8 mouse cellular contexts compared by ENCODE assay signal in the genomic region with DNA sequence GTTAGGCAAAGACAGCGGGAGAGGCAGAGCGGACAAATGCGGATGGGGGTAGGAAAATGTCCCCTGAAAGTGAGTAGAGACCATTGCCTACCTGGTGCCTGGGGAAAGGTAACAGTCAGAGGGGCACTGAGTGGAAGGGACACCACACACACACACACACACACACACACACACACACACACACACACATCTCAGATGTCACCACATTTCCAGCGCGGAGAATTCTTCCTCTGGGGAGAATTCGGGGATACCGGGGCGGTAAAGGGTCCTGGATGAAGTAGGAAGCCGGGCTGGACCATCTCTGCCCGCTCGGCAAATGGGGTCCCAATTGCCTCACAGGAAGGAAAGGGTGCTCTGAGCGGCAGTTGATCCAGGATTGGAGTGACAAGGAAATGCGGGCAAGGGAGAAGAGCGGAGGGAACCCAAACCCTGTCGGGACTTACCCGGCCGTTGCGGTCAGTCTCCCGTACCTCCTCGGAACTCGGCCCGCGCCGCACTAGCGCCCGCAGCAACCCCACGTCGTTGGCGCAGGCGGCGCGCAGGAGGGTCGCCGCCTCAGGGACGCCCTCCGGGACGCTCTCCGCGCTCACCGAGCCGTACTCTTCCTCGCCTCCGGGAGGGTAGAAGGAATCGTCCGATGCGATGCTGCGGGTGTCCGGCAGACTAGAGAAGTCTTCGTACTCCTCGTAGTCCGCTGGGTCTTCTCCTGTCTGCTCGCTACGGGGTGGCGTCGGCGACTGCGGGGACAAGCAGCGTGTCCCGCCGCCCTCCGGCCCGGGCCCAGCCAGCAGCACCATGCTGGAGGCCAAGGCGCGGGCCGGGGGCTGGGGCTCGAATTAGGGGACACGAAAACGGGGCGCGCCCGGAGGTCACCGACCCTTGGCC. TPM values are rescaled to one million over a fixed set of nuclear protein-coding genes. Genes with fewer than 3 reads are reported as not detected.
DNase-seq lines count a peak whose midpoint lies in the region; ATAC-seq and TF ChIP-seq lines count a peak whose summit lies in the region.

No protein-coding gene starts in this region.

- H3K36me3 ChIP-seq in spleen, adult 2 months (ENCODE audit: control insufficient read depth, insufficient read depth, low read length): no peaks in the 10 kb centered on the region
- no peaks in the 10 kb centered on the region for H3K36me3 ChIP-seq in embryonic facial prominence, embryonic 12.5 days
- no peaks in the 10 kb centered on the region for H3K36me3 ChIP-seq in hindbrain, embryonic 13.5 days
- H3K36me3 ChIP-seq in lung, postnatal 0 days (ENCODE audit: insufficient read depth, low read length): no peaks in the 10 kb centered on the region
- no peaks in the 10 kb centered on the region for H3K36me3 ChIP-seq in stomach, embryonic 15.5 days

- no peak overlapping the region for H3K27ac ChIP-seq in spleen, adult 2 months (ENCODE audit: insufficient read depth, low read length)
- H3K27ac ChIP-seq in embryonic facial prominence, embryonic 12.5 days: no peak overlapping the region
- H3K27ac ChIP-seq in hindbrain, embryonic 13.5 days: no peak overlapping the region
- H3K27ac ChIP-seq in lung, postnatal 0 days (ENCODE audit: low read length): peak overlapping the region; percentile 72; the same call in 1 of the 2 replicates
- no peak overlapping the region for H3K27ac ChIP-seq in stomach, embryonic 15.5 days

- peak overlapping the region; percentile 60 for H3K4me3 ChIP-seq in spleen, adult 2 months (ENCODE audit: extremely low read depth, insufficient read depth, insufficient read length)
- peak overlapping the region; percentile 54 for H3K4me3 ChIP-seq in embryonic facial prominence, embryonic 12.5 days
- H3K4me3 ChIP-seq in hindbrain, embryonic 13.5 days: peak overlapping the region; percentile 57
- H3K4me3 ChIP-seq in lung, postnatal 0 days (ENCODE audit: low read depth, low read length): peak overlapping the region; percentile 67
- H3K4me3 ChIP-seq in stomach, embryonic 15.5 days (replicated peaks): peak overlapping the region; percentile 53

- H3K4me2 ChIP-seq in embryonic facial prominence, embryonic 12.5 days (replicated peaks): peak overlapping the region; percentile 96
- H3K4me2 ChIP-seq in hindbrain, embryonic 13.5 days: peak overlapping the region; percentile 99
- peak overlapping the region; percentile 88 for H3K4me2 ChIP-seq in lung, postnatal 0 days (replicated peaks; ENCODE audit: low read depth, low read length)
- peak overlapping the region; percentile 98 for H3K4me2 ChIP-seq in stomach, embryonic 15.5 days

- DNase-seq in spleen, adult 2 months (ENCODE audit: low read depth in 1 of 2, low spot score in 2 of 2): no peak
- DNase-seq in spleen, adult 12 weeks (ENCODE audit: low spot score): no peak
- DNase-seq in lung, postnatal 0 days (ENCODE audit: low spot score): peak; percentile 16
- no peak for DNase-seq in thymus, postnatal 14 days
- no peak for DNase-seq in right cerebral cortex, postnatal 4 days

- TF ChIP-seq CTCF in spleen, adult 2 months (IDR thresholded peaks at IDR 0.05; ENCODE audit: extremely low read depth, insufficient read depth, insufficient read length, insufficient replicate concordance): no peak
- no peak for TF ChIP-seq CTCF in lung, postnatal 0 days (IDR thresholded peaks at IDR 0.05)

- under 1% methylated on average over 72 of the region's 72 CpGs for WGBS in spleen, adult 2 months
- WGBS in embryonic facial prominence, embryonic 12.5 days: under 1% methylated on average over 72 of the region's 72 CpGs
- under 1% methylated on average over 70 of the region's 72 CpGs for WGBS in hindbrain, embryonic 13.5 days
- WGBS in lung, postnatal 0 days: under 1% methylated on average over 70 of the region's 72 CpGs
- WGBS in stomach, embryonic 15.5 days: under 1% methylated on average over 72 of the region's 72 CpGs

- no peak for ATAC-seq in embryonic facial prominence, embryonic 12.5 days (ENCODE audit: insufficient number of reproducible peaks, insufficient read depth, low FRiP score, low TSS enrichment)
- ATAC-seq in hindbrain, embryonic 13.5 days (ENCODE audit: low FRiP score): peak; percentile 58
- ATAC-seq in lung, postnatal 0 days: peak; percentile 30
- ATAC-seq in stomach, embryonic 15.5 days (ENCODE audit: insufficient read depth, low FRiP score, low read depth): no peak

- peaks cover 8% of the 10 kb centered on the region; the same call in 1 of the 2 replicates for H3K27me3 ChIP-seq in spleen, adult 2 months (ENCODE audit: control insufficient read depth, insufficient read depth, low read length)
- H3K27me3 ChIP-seq in embryonic facial prominence, embryonic 12.5 days: peaks cover 70% of the 10 kb centered on the region
- peaks cover 87% of the 10 kb centered on the region for H3K27me3 ChIP-seq in hindbrain, embryonic 13.5 days
- peaks cover 19% of the 10 kb centered on the region; the same call in 1 of the 2 replicates for H3K27me3 ChIP-seq in lung, postnatal 0 days (replicated peaks; ENCODE audit: insufficient read depth, low read length)
- H3K27me3 ChIP-seq in stomach, embryonic 15.5 days (replicated peaks): peaks cover 42% of the 10 kb centered on the region

- H3K9ac ChIP-seq in embryonic facial prominence, embryonic 12.5 days: peak overlapping the region; percentile 52
- H3K9ac ChIP-seq in hindbrain, embryonic 13.5 days: peak overlapping the region; percentile 70
- H3K9ac ChIP-seq in lung, postnatal 0 days (replicated peaks; ENCODE audit: low read depth): peak overlapping the region; percentile 68
- H3K9ac ChIP-seq in stomach, embryonic 15.5 days: peak overlapping the region; percentile 29

- TF ChIP-seq POLR2A in spleen, adult 2 months (IDR thresholded peaks at IDR 0.05; ENCODE audit: low read depth, low read length): no peak

- no peak for TF ChIP-seq EP300 in lung, postnatal 0 days (IDR thresholded peaks at IDR 0.05)

- no peaks in the 10 kb centered on the region for H3K9me3 ChIP-seq in embryonic facial prominence, embryonic 12.5 days
- no peaks in the 10 kb centered on the region for H3K9me3 ChIP-seq in hindbrain, embryonic 13.5 days
- H3K9me3 ChIP-seq in lung, postnatal 0 days (ENCODE audit: low read length): no peaks in the 10 kb centered on the region
- no peaks in the 10 kb centered on the region for H3K9me3 ChIP-seq in stomach, embryonic 15.5 days

- H3K4me1 ChIP-seq in spleen, adult 2 months (ENCODE audit: control insufficient read depth, insufficient read depth, insufficient read length): peaks cover 11% of the 10 kb centered on the region; the same call in 1 of the 2 replicates
- H3K4me1 ChIP-seq in embryonic facial prominence, embryonic 12.5 days: peaks cover 32% of the 10 kb centered on the region
- peaks cover 38% of the 10 kb centered on the region for H3K4me1 ChIP-seq in hindbrain, embryonic 13.5 days (replicated peaks)
- H3K4me1 ChIP-seq in lung, postnatal 0 days (ENCODE audit: insufficient read depth, low read depth, low read length): 0 out of 2 replicates have a peak, but pooled peaks cover 10% of the 10 kb centered on the region
- peaks cover 7% of the 10 kb centered on the region; the same call in 1 of the 2 replicates for H3K4me1 ChIP-seq in stomach, embryonic 15.5 days

RNA-seq across cellular contexts. Expression of a gene that starts 0.7 kb away (rescaled TPM):
- 3.7 and 8.1 TPM in 2 replicates for polyA plus RNA-seq in spleen, adult 2 months (2012; rRNA removed)
- 0.55 and 0.74 TPM in 2 replicates for polyA plus RNA-seq in embryonic facial prominence, embryonic 12.5 days (2016; fragmentation: Nextera tagmentation; extraction: Ambion mirVana)
- polyA plus RNA-seq in hindbrain, embryonic 13.5 days (2015; fragmentation: Nextera tagmentation; extraction: Ambion mirVana): 0.71 and 1.5 TPM in 2 replicates
- 18.7 and 19.8 TPM in 2 replicates for polyA plus RNA-seq in lung, postnatal 0 days (2015; fragmentation: Nextera tagmentation; extraction: Ambion mirVana)
- polyA plus RNA-seq in stomach, embryonic 15.5 days (2015; fragmentation: Nextera tagmentation; extraction: Ambion mirVana): 0.52 and 0.87 TPM in 2 replicates

Comparison
In these comparisons a context has a peak if more than half of its experiments do, and no peak if none do; other contexts are left out.
1. ATAC-seq: peak in hindbrain, embryonic 13.5 days (single experiment) and lung, postnatal 0 days (single experiment); none in embryonic facial prominence, embryonic 12.5 days (single experiment) and stomach, embryonic 15.5 days (single experiment).
2. Peak in every context shown above with its lines, with median percentiles within 50 percentile points of each other: H3K4me3 ChIP-seq, H3K4me2 ChIP-seq and H3K9ac ChIP-seq.